Mouse (Mus musculus): ENCODE data around the gene 9530003J23Rik. TPM values are rescaled to one million over a fixed set of nuclear protein-coding genes. Genes with fewer than 3 reads are reported as not detected.
"Not testable (repeated sequence)": the region's sequence is repeated elsewhere in the genome, so short reads cannot be mapped to it uniquely, and the experiment has no call there.

9530003J23Rik gene
- not detected for total RNA-seq (2021)
- long read RNA-seq, experiment 1 = 0 reads
- long read RNA-seq, experiment 2 = 0 reads

DNA sequence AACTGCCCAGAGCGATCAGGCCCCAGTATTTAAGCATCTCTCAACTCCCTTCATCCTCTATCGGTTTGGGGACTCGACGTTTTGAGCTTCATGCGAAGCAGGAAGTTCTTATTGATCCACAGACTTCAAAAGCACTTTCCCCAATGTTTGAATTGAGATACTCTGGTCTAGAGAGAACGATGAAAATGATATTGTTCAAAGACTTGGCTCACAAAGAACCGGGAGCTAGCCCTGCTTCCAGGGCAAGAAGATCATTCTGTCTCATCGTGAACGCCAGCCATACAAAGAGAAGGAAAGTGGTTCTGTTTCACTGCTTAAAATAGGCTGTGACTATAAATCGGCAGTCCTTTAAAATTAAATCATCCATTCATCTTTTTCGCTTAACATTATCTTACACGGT lies at the start of gene 9530003J23Rik:
9530003J23Rik (minus strand) TSS at position 101 of the 400 bp plus-strand sequence.
- no peak for DNase-seq (ENCODE audit: low spot score)

DNA sequence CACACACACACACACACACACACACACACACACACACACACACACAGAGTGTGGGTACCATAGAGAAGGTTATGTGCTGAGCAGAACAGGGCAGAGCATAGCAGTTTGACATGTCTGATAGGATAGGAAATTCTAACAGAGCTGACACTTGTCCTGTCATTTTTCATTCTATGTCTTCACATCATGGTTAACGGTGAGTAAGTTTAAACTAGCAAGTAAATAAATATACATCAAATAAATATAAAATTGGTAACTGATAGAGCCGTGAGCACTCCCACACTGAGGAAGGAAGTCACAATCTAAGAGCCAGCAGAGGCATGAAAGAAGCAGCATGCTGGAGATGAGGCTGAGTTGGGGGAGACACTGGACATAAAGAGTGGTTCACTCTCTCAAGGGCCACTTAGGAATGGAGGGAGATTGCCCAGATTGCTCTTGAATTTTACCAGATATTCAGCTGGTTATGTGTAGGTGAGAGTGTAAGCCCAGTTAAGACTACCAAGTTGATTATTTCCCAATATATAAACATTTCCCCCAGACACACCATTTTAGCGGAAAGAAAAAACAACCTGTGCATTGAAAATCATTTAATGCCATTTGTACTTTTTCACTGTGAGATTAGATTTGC lies 48.8 kb upstream of the 9530003J23Rik start:
- DNase-seq (ENCODE audit: low spot score) = no peak

DNA sequence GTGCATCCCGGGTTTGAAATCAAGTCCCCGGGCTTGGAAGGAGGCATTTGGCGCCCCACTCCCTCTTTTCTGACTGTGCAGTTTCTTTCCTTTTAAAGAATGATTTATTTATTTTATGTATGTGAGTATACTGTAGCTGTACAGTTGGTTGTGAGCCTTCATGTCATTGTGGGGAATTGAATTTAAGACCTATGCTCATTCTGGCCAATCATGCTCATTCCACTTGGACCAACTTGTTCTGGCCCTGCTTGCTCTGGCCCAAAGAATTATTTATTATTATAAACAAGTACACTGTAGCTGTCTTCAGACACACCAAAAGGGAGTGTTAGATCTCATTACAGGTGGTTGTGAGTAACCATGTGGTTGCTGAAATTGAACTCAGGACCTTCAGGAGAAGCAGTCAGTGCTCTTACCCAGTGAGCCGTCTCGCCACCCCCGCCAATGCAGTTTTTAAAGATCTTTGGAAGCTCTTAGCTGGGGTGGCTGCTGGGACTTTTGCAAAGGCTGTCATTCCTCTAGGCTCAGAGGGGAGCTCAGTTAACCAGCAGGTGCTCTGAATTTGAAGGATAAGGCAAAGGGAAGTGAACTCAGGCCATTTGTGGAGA lies 48.0 kb upstream of the 9530003J23Rik start:
- DNase-seq (ENCODE audit: low spot score) = no peak

DNA sequence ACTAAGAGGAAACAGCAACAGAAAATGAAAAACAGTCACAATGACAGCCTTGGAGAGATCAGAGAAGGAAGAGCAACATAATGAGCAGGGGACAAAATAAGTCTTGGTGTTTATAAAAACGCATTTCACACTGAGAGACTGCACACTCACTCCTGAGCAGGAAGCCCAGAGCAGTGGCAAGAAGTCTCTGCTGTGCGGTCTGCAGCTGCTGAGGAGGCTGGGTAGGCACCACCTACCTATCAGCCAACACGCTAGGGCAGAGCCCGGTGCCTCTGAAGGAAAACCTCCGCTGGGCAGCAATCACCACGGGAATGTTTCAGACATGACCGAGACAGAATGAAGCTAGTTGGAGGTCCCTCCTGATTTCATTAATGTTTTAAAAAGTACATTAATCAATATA lies 47.1 kb upstream of the 9530003J23Rik start:
- DNase-seq (ENCODE audit: low spot score) = not testable (repeated sequence)

DNA sequence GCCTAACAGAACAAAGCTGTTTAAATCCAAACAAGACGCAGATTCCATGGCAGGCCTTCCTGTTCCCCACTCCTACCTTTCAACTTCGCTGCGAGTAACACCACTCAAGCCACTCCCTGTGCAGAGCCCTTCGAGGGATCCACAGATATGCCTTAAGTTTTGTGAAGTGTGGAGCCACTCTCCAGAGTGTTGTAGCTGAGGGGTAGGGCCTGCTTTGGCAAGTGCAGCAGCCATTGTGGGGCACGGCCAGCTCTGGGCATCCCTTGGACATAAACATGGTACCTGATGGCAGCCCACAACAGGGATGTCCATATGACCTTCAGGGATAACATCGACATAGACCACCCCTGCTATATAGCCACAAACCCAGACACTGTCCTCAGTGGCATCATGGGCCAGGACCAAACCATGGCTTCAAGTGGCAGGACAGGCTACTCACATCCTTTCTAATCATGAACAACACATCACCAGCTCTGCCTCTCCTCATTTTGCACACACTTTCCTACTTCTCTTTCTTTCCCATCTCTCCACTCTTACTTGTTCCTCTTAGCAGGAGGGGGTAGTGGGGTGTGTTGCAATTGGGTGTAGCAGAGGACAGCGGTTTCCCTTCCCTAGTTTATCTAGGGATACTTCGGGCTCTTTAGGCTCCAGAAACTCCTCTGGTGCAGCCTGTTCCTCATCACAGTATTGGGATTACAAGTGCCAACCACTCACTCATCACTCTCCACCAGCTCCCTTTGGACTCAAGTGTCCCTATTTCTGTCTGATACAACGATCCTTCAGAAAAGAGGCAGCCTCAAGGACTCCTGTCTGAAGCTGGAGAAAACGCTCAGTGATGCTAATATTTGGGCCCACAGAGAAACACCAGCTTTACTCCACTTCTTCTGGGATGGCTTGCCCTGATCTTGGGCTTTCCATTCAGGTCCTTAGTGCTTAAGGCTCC lies 46.3 kb upstream of the 9530003J23Rik start:
- no peak for DNase-seq (ENCODE audit: low spot score)

DNA sequence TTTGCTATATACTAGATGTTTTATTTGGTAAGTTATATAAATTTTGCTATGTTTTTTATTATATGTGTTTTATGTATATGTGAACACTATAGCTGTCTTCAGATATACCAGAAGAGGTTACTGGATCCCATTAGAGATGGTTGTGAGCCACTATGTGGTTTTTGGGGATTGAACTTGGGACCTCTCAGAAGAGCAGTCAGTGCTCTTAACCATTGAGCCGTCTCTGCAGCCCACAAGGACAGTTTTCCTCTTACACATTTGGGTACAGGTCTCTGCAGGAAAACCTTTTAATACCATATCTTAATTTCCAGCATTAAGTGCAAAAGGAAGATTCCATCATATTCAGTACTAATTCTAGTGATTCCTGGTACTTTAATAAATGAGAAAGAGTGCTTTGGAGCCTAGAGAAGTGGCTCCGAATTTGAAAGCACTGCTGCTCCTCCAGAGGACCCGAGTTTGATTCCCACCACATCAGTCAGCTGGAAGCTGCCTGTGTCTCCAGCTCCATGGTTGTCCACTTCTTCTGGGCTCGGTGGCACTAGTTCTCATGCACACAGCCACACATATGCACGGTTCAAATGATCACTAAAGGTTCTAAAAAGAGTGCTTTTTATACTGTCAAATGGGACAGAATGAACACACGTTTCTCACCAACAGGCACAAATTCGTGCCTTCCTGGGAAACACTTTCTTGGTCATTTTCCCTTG lies 45.5 kb upstream of the 9530003J23Rik start:
- no peak for DNase-seq (ENCODE audit: low spot score)

DNA sequence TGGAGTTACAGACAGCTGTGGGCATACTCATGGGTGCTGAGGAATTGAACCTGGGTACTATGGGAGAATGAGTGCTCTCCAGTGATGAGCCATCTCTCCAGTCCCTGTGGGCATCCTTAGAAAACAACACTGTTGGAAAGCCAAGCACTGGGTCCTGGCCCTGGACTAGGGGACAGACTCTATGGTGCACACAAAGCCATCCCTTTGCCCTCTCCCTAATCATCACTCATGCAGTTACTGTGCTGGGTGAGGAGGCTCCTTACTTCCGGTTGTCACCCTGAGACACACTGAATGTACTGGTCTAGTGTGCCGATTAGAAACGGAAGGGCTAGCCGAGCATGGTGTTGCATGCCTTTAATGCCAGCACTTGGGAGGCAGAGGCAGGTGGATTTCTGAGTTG lies 44.7 kb upstream of the 9530003J23Rik start:
- DNase-seq (ENCODE audit: low spot score) = not testable (repeated sequence)

DNA sequence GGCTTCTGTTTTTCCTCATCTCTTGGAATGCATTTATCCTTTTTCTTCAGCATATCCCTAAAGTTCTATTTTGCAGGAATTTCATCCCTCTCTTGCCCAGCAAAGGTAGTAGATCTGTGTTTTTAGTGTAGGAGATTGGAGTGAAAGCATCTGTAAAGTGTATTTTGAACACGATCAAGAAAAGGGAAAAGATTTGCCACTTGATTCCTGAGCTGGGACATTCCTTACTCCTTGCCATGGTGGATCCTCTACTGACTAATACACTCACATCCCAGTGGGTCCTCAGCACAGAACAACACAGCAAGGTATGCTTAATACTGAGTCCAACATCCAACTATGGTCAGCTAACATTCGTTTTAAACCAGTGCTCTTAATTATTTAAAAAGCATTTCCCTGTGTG lies 44.0 kb upstream of the 9530003J23Rik start:
- no peak for DNase-seq (ENCODE audit: low spot score)

DNA sequence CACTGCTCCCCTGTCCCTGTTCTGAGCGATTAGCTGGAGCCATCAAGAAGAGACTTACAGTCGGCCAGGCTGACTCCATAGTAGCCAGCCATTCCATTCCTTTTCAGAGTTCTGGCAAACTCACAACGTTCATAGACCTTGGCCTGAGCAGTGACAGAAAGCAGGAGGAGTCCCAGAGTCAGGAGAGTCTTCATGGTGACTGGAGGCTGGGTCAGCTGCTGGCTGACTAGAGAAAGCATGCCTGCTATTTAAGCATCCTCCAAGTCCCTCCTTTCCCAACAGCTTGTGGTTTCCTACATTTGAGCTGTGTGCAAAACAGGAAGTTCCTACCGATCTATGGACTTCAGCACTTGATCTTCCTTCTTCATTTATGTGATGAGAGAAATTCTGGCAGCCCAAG lies 43.5 kb upstream of the 9530003J23Rik start, which contains the start of gene Lyz2:
Lyz2 (minus strand) TSS at position 273 of the 400 bp plus-strand sequence.
- no peak for DNase-seq (ENCODE audit: low spot score)

DNA sequence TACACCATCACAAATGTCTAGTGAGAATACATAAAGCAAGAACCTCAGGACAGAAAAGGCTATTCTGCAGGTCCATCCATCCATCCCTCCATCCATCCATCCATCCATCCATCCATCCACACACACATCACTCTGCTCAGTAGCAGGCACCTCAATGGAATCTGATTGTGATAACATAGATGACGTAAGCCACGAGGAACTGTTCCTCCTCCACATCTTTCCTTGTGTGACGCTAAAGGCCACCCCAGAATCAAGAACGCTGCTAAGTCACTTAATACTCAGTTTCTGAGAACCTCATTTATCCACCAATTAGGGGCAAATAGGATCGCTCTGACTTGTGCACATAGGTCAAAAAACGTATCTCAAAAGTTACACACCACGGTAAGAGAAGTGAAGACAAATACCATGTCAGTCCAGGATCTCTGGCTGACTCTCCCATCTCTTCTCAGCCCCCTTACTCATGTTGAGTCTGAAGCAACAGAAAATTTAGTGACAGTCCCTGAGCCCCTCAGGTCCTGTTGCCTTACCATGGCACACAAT lies 42.9 kb upstream of the 9530003J23Rik start:
- DNase-seq (ENCODE audit: low spot score) = no peak

DNA sequence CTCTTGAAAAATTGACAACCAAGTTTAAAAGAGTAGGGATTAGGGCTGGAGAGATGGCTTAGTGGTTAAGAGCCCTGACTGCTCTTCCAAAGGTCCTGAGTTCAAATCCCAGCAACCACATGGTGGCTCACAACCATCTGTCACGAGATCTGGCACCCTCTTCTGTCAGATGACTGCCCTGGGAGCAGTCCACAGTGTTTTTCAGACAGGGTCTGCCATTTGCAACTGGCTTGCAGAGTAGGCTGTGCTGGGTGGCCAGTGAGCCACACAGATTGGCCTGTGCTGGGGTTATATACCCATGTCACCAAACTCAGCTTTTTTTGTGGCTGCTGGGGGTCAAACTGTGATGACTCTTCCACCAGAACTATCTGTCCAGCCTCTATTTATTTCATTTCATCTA lies 41.5 kb upstream of the 9530003J23Rik start:
- no peak for DNase-seq (ENCODE audit: low spot score)

DNA sequence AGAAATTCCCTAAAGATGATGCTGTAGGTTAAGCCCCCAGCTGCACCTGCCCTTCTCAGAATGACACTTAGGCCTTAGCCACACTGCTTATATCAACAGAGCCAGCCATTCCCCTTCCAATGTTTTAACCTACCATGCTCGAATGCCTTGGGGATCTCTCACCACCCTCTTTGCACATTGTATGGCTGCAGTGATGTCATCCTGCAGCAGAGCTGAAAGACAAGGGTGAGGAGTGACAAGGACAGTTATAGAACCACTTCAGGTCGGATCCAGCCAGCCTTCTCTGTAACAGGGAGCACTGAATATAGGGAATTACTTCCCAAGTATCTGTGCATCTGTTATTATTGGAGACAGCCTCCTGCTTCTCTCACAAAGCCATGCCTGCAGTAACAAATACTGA lies 40.0 kb upstream of the 9530003J23Rik start:
- DNase-seq (ENCODE audit: low spot score) = not testable (repeated sequence)

DNA sequence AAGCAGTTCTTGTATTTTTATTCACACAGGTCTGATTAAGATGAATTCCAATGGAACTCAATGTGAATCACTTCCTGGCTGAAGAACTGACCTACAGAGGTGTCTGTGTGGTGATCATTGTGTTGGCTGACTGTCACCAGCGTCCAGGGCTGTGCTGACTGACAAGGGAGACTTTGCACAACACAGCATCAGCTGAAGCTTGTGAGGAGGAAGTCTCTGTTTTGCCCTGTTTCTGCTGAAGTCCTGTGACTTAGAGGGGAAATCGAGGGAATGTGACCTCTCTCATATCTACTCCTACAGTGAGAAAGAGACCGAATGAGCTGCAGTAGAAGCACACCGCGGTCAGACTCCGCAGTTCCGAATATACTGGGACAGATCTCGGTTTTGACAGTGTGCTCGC lies 39.3 kb upstream of the 9530003J23Rik start:
- not testable (repeated sequence) for DNase-seq (ENCODE audit: low spot score)

DNA sequence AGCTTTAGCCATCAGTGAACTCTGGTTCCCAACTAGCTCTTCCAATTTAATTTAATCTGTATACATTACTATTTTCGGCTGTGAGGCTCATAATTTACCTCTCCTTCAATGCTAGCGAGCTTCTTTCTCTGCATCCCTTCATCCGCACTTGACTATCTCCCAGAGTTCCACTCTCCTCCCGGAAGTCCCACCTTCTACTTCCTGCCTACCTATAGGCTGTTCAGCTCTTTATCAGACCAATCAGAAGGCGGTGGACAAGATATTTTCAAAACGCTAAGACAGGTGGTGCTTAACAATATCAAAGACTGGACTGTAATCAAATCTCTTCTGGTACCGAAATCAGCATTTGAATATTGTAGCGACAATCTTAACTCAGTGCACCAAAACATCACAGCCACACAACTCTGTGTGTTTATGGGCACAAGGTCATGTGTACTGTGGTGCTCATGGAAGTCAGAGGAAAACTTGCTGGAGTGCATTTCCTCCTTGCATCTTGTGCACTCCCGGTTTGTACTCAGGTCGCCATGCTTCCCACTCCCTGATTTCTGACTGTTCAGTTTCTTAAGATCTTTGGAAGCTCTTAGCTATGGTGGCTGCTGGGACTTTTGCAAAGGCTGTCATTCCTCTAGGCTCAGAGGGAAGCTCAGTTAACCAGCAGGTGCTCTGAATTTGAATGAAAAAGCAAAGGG lies 37.3 kb upstream of the 9530003J23Rik start:
- DNase-seq (ENCODE audit: low spot score) = no peak

DNA sequence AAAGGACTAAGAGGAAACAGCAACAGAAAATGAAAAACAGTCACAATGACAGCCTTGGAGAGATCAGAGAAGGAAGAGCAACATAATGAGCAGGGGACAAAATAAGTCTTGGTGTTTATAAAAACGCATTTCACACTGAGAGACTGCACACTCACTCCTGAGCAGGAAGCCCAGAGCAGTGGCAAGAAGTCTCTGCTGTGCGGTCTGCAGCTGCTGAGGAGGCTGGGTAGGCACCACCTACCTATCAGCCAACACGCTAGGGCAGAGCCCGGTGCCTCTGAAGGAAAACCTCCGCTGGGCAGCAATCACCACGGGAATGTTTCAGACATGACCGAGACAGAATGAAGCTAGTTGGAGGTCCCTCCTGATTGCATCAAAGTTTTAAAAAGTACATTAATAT lies 36.1 kb upstream of the 9530003J23Rik start:
- not testable (repeated sequence) for DNase-seq (ENCODE audit: low spot score)

DNA sequence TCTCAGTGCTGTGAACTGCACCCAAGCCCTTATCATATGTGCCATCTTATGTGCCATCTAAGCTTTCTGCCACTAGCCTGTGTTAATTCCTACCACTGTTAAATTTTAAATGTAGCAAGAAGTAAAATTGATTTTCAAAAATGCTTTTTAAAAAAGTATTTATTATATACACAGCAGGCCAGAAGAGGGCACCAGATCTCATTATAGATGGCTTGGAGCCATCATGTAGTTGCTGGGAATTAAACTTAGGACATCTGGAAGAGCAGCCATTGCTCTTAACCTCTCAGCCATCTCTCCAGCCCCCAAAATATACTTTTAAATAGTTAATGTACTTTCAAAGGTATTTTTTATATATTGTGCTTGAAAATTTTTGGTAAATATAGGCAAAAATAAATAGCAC lies 33.5 kb upstream of the 9530003J23Rik start:
- DNase-seq (ENCODE audit: low spot score) = no peak

DNA sequence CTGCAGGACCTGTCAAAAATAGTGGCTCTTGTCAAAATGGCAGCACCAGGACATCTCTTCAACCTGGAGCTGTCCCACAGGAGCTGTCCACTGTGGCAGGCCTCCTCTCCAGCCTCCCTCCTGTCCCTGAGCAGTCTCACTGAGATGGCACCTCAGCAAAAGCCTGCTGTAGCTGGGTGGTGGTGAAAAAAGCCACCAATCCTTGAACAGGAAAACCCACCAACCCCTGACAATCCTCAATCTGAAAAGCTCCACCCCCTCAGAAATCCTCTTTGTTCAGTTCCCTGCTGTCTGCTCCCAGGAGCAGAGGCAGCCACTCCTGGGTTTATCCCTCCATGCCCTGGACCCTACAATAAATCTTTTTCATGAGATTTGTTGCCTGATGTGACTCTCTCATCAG lies 21.4 kb upstream of the 9530003J23Rik start:
- no peak for DNase-seq (ENCODE audit: low spot score)

DNA sequence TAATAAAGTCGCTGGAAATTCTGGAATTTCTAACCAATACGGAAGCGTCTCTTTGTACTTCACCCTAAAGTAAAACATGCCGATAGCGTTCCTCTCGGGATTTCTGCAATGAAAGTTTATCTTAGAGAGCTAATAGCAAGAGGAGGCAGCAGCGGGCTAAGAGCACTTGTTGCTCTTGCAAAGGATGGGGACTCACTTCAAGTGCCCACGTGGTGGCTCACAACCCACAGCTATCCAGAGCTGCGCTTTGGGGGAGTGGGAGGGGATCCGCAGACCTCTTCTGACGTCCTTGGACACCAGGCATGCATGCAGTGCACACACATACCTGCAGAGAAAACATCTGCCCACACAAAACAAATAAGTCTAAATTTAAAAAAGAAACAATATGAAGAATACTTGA lies 2.6 kb downstream of the 9530003J23Rik start:
- no peak for DNase-seq (ENCODE audit: low spot score)

DNA sequence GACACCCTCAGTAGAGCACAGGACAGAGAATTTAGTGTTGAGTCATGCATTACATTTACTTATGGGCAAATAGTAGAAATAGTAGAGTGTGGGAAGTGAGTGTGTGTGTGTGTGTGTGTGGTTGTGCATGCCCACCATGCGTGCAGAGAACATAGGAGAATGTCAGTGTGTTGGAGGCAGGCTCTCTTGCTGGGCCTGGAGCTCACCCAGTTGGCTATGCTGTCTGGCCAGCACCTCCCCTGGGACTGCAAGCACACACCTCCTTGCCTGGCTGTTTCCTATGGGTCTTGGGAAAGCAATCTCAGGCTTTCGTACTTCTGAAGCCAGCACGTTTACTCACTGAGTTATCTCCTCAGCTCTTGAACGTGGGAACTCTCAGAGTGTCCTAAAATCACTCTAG lies 3.7 kb downstream of the 9530003J23Rik start:
- no peak for DNase-seq (ENCODE audit: low spot score)

DNA sequence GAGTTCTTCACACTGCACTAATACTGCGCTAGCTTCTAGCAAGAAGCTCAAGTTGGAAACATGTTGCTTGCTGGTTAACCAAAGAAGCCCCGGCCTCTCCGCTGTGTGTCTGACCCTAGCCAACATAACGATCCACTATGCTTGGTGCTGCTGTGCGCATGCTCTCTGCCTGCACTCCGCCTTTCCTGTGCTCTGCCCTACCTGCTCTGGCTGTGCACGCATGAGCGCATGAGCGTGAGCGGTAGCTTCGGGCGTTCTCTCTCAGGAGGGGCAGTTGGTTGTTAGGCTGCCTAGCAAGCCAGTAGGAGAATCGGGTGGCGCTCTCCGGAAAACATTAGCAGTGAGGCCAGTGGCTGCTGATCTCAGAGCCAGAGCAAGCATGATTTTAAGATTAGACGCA lies 8.7 kb downstream of the 9530003J23Rik start:
- DNase-seq (ENCODE audit: low spot score) = no peak

DNA sequence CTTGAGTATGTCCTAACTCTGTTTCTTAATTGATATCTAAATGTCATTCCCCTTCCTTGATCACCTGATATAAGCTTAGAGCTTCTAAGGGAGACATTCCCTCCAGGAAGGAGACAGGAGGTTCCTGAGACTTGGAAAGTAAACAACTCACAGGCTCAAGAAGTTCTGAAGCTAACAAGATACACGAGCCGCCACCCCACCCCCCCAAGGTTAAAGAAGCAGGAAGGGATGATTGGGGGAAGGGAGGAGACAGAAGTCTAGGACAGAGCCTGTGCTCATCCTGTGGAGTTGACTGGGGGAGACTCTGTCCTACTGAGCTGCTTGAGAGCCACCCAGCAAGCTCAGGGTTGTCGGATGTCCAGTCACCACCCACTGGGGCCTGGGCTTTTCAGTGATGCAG lies 12.5 kb downstream of the 9530003J23Rik start:
- DNase-seq (ENCODE audit: low spot score) = no peak

Data from gastrocnemius, adult 18-20 months (tissue).